Mouse (Mus musculus) midbrain, embryonic 15.5 days (tissue): ENCODE results near the gene Trit1. TPM values are rescaled to one million over a fixed set of nuclear protein-coding genes. Genes with fewer than 3 reads are reported as not detected.
"Not testable (repeated sequence)": the region's sequence is repeated elsewhere in the genome, so short reads cannot be mapped to it uniquely, and the experiment has no call there.

ENCODE experiments used
- ATAC-seq: fragments of 200-750 bp; cut with Nextera tagmentation; replicated peaks from 2 replicates; pipeline ENCODE4 v1.8.0; 2017; ENCODE audit warnings: moderate TSS enrichment
- H3K27ac ChIP-seq: fragments of 300-500 bp; sonication (generic); 2 replicates; pipeline ENCODE4 v1.5.1; 2015; ENCODE audit warnings: mild to moderate bottlenecking, inconsistent platforms
- H3K27me3 ChIP-seq: fragments of 300-500 bp; sonication (generic); replicated peaks from 2 replicates; pipeline ENCODE4 v1.6.1; 2015; ENCODE audit warnings: inconsistent platforms
- H3K36me3 ChIP-seq: fragments of 300-500 bp; sonication (generic); replicated peaks from 2 replicates; pipeline ENCODE4 v1.6.1; 2015; ENCODE audit warnings: inconsistent platforms
- H3K4me1 ChIP-seq: fragments of 300-500 bp; sonication (generic); 2 replicates; pipeline ENCODE4 v1.6.1; 2015; ENCODE audit warnings: inconsistent platforms
- H3K4me2 ChIP-seq: fragments of 300-500 bp; sonication (generic); 2 replicates; pipeline ENCODE4 v1.6.1; 2015; ENCODE audit warnings: inconsistent platforms, mild to moderate bottlenecking, moderate library complexity
- H3K4me3 ChIP-seq: fragments of 300-500 bp; sonication (generic); 2 replicates; pipeline ENCODE4 v1.5.1; 2015; ENCODE audit warnings: mild to moderate bottlenecking, inconsistent platforms
- H3K9ac ChIP-seq: fragments of 300-500 bp; sonication (generic); 2 replicates; pipeline ENCODE4 v1.6.1; 2015; ENCODE audit warnings: mild to moderate bottlenecking, inconsistent platforms
- H3K9me3 ChIP-seq: fragments of 300-500 bp; sonication (generic); 2 replicates; pipeline ENCODE4 v1.6.1; 2016; ENCODE audit warnings: inconsistent platforms
- WGBS: fragments of 180-500 bp; shearing (Covaris S2); methylation state at CpG from one replicate; pipeline ENCODE4 v1.1.7; 2015; ENCODE audit warnings: mixed read lengths; 5-methylcytosine and 5-hydroxymethylcytosine counted together
- polyA plus RNA-seq: library from polyadenylated mRNA; unstranded; fragments of >200 nt; fragmentation: Nextera tagmentation; extraction: Ambion mirVana; gene quantifications from 2 replicates; pipeline ENCODE4 v1.2.1, GENCODE M21; 2015

Trit1 gene
- polyA plus RNA-seq, 1 experiment from 2014 or later = 25.3 TPM

DNA sequence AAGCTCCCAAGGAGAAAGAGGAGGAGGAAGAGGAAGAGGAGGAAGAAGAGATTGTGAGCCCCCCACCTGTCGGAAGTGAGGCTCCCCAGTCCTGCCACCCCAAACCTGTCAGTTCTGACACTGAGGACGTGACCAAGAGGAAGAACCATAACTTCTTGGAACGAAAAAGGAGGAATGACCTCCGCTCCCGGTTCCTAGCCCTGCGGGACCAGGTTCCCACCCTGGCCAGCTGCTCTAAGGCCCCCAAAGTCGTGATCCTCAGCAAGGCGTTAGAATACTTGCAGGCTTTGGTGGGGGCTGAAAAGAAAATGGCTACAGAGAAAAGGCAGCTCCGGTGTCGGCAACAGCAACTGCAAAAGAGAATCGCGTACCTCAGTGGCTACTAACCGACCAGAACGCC is 16.3 kb upstream of the Trit1 start:
- Histone ChIP-seq H3K27ac (peak overlapping the region; percentile 96), H3K4me3 (peak overlapping the region; percentile 88), H3K9me3 (no peaks in the 10 kb centered on the region), H3K4me2 (peak overlapping the region; percentile 72), H3K9ac (peak overlapping the region; percentile 47; the same call in 1 of the 2 replicates), H3K4me1 (peaks cover 48% of the 10 kb centered on the region), H3K36me3 (peaks cover 8% of the 10 kb centered on the region), H3K27me3 (no peaks in the 10 kb centered on the region)
- 24% methylated on average over 14 of the region's 14 CpGs for WGBS
- no peak for ATAC-seq

DNA sequence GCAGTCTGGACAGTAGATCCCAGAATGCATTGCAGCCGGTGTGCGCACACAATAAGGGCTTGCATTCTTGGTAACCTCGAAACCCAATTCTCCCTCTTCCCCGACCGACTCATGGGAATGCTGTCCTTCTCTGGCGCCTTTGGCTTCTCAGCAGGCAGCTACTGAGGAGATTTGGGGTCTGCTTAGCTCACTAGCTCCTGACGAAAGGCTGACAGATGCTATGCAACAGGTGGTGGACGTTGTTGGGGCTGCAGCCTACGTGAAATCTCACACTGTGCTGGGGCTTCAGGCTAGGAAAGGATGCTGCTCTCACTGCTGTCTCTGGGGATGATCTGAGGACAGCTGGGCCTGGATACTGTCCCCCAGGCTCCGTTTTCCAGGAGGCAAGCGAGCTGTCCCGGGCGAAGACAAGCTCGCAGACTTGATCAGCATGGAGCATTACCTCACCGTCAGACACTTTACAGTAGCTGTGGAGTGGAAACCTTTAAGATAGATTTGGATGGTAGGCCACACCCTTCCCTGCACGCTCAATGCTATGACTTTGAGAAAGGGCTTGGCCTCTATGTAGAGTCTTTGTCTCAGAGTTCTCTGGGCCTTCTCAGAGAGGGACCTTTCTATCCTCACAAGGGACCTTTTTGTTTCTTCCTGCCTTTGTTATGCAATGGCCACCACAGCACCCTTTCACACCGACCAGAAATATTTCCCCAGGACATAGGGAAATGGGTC is 15.6 kb upstream of the Trit1 start:
- 21% methylated on average over 17 of the region's 17 CpGs for WGBS
- Histone ChIP-seq H3K9me3 (no peaks in the 10 kb centered on the region), H3K4me1 (peaks cover 50% of the 10 kb centered on the region), H3K27ac (peak overlapping the region; percentile 96; the same call in 1 of the 2 replicates), H3K36me3 (peaks cover 8% of the 10 kb centered on the region), H3K27me3 (no peaks in the 10 kb centered on the region), H3K4me3 (peak overlapping the region; percentile 88; the same call in 1 of the 2 replicates), H3K9ac (no peak overlapping the region), H3K4me2 (peak overlapping the region; percentile 72)
- no peak for ATAC-seq

DNA sequence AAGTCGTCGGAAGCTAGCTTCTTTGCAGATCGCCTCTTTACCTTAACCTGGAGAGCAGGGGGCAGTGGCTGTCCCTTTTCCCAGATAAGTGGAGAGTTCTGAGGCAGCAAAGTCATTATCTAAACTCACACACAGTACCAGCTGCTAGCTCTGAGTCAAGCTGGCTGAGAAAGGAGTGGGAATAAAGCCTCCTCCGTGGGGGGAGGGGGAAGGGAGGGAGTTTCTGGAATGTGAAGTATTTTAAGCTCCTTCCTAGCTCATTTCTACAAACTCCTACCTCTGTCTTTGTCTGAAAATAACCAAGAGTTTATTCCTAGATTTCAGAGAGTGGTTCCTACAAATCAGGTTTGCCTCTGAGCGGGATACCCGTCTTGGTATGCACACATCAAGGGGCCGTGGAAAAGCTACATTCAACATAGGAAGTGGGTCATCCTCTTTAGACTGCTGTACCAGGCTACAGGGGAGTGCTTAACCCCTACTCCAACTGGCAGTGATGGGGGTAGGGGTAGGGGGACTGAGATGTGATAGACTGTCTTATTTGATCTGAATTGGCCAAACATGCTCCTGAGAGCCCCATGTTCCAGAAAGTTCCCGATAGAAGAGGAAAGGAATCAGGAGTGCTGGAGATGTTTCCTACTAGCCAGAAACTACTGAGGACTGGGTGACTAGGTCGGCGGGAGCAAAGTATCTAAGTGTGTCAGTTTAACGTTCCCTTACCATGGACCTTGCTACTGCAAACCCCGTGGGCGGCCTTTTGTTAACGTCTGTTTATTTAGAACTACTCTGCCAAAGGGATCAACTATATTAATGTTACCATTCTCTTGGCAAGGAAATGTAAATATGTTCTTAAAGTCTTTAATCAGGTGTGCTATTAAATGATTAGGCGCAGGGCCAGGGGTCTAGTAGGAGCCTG is 11.1 kb upstream of the Trit1 start:
- H3K27me3 ChIP-seq = no peaks in the 10 kb centered on the region
- no peak overlapping the region for H3K4me2 ChIP-seq
- 33% methylated on average over 15 of the region's 15 CpGs for WGBS
- H3K36me3 ChIP-seq = peaks cover 8% of the 10 kb centered on the region
- H3K27ac ChIP-seq = no peak overlapping the region
- ATAC-seq = no peak
- H3K9me3 ChIP-seq = no peaks in the 10 kb centered on the region
- H3K4me3 ChIP-seq = no peak overlapping the region
- H3K9ac ChIP-seq = no peak overlapping the region
- peaks cover 24% of the 10 kb centered on the region for H3K4me1 ChIP-seq

DNA sequence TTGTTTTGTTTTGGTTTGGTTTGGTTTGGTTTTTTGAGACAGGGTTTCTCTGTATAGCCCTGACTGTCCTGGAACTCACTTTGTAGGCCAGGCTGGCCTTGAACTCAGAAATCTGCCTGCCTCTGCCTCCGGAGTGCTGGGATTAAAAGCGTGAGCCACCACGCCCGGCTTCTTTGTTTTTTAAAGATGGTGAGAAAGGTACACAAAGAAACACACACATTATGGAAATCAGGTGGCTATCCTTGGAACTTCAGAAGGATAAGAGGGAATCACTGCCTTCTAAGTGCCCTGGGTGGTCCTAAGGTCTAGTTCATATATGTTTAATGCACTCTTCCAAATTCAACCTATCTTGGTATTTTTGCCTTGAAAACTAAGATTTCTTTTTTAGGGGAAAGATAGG is 3.9 kb upstream of the Trit1 start:
- H3K36me3 ChIP-seq, H3K27me3 ChIP-seq, ATAC-seq, H3K4me3 ChIP-seq, H3K9me3 ChIP-seq: not testable (repeated sequence)
- 89% methylated on average over 4 of the region's 4 CpGs for WGBS
- H3K9ac ChIP-seq = 0 out of 2 replicates have a peak overlapping the region, but pooled peaks have one; percentile 17
- H3K4me1 ChIP-seq = peaks cover 40% of the 10 kb centered on the region
- peak overlapping the region; percentile 47 for H3K4me2 ChIP-seq
- peak overlapping the region; percentile 98 for H3K27ac ChIP-seq

DNA sequence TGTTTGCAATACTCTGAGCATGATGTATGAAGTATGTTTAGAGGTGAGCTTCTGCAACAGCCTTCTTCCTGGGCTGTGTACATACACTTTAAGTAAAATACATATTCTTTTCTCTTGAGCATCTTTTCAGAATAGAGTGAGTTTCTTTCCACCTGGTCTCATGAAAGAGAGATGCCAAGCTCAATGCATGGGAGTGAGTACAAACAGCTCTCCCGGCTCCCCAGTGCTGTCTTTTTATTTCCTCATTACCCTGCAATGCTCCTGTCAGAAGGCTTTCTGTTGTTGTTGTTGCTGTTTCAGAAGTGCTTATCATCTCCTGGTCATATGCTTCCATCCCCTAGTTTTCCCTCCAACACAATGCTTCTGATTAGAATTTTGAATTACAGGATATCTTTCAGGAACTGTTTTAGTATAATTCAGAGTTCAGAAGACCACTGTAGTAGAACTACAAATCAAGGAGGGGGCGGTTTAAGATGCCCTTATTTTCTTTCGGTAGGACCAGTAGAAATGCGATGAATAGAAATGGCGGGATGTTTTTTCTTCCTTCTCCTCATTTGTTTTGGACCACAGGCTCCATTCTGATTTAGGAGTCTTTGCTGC is 3.0 kb upstream of the Trit1 start:
- WGBS = 5% methylated on average over 5 of the region's 5 CpGs
- H3K4me3 ChIP-seq = peak overlapping the region; percentile 6; the same call in 1 of the 2 replicates

DNA sequence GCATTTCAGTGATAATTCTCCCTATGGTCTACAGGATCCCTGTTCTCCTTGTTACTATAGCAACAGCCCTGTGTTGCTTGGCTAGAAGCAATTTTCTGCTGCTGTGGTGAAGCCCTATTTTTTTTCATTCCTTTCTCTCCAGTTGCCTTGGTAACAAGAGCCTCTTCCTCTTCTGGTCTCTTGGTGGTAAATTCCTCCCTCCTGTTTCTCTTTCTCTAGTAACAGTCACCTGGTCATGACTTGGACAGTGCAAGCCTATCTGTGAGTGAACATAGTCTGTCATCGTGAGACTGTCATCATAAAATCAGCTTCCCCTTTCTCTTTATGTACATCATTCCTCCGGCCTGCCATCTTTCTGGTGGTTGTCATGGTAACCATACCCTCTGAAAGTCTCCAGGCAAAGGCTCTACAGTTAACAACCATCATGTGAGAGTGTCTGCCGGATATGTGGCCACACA is 2.4 kb upstream of the Trit1 start:
- Histone ChIP-seq H3K4me3 (0 out of 2 replicates have a peak overlapping the region, but pooled peaks have one; percentile 9), H3K4me2 (peak overlapping the region; percentile 47), H3K9me3 (no peaks in the 10 kb centered on the region), H3K9ac (no peak overlapping the region), H3K36me3 (no peaks in the 10 kb centered on the region), H3K27ac (peak overlapping the region; percentile 98), H3K27me3 (no peaks in the 10 kb centered on the region), H3K4me1 (peaks cover 54% of the 10 kb centered on the region)
- 4% methylated on average over 3 of the region's 3 CpGs for WGBS
- ATAC-seq = peak; percentile 85

More for the DNA sequence above, 3.0 kb upstream of the Trit1 start:
- Histone ChIP-seq H3K27me3 (no peaks in the 10 kb centered on the region), H3K4me1 (peaks cover 50% of the 10 kb centered on the region), H3K9me3 (no peaks in the 10 kb centered on the region), H3K4me2 (peak overlapping the region; percentile 47), H3K27ac (peak overlapping the region; percentile 98), H3K36me3 (no peaks in the 10 kb centered on the region), H3K9ac (peak overlapping the region; percentile 17; the same call in 1 of the 2 replicates)
- ATAC-seq = peak; percentile 2; the same call in 1 of the 2 replicates

DNA sequence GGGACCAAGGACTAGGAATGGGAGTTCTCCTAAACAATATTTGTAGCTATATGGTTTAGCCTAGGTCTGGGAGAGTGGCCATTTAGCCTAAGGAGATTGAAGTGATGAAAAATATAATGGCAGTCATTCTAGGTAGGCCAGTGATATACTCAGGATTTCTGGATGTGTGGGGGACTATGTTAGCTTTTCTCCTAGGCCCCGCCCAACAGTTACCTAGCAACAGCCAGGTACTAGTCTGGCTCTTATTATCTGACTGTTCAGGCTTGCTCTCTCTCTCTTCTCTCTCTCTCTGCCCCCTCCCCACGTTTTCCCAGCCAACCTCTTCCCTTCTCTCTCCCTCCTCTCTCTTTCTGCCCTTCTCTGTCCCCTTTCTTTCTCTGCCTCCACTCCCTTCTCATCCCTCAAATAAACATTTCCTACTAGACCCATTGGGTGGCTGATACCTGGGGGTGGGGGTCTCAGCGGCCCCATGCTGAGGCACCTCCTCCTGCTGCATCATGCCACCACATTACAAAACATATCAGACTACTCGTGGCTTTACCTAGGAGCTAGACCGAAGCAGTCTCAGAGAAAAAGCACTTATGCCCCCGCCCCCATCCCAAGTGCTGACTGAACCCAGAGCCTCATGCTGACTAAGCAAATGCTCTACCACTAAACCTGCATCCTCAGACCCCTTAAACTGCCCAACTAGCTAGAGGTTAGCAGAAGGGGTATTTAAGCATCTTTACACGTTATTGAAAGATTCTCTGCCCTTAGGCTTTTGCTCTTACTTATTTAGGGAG is 1.7 kb upstream of the Trit1 start:
- 15% methylated on average over 7 of the region's 7 CpGs for WGBS
- Histone ChIP-seq H3K9me3 (no peaks in the 10 kb centered on the region), H3K4me3 (0 out of 2 replicates have a peak overlapping the region, but pooled peaks have one; percentile 9)

DNA sequence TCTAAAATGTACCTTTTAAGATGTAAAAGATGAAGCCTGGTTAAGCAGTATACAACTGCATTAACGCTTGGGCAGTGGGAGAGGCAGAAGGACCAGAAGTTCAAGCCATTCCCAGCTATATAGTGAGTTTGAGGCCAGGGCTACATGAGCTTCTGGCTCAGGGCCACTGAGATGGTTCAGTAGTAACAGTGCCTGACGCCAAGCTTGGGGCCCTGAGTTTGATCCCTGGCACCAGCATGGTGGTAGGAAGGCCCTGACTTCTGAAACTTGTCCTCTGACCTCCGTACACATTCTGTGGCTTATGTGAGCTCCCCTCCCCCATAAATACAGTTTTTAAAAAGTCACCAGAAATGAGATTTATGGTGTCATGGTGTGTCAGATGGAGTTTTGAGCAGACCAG is 5.2 kb downstream of the Trit1 start:
- 95% methylated on average over 3 of the region's 3 CpGs for WGBS

More for the DNA sequence above, 1.7 kb upstream of the Trit1 start:
- Histone ChIP-seq H3K27me3 (no peaks in the 10 kb centered on the region), H3K9ac (no peak overlapping the region; the same call in 1 of the 2 replicates), H3K4me1 (peaks cover 60% of the 10 kb centered on the region), H3K4me2 (peak overlapping the region; percentile 47), H3K36me3 (no peaks in the 10 kb centered on the region), H3K27ac (peak overlapping the region; percentile 98)
- ATAC-seq = peak; percentile 71

DNA sequence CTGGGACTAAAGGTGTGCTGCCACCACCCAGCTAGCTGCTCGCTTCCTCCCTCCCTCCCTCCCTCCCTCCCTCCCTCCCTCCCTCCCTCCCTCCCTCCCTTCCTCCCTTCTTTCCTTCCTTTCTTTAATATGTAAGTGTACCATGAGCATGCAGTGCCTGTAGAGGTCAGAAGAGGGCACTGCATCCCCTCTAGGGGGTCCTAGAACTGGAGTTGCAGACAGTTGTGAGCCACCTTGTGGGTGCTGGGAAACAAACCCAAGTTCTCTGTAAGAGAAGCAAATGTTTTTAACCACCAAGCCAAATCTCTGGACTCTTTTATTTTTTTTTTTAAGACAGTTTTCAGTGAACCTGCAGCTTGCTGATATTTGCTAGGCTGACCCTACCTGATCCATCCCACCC is 6.5 kb downstream of the Trit1 start:
- Histone ChIP-seq H3K4me2 (no peak overlapping the region), H3K27ac (no peak overlapping the region), H3K27me3 (no peaks in the 10 kb centered on the region), H3K9ac (no peak overlapping the region), H3K36me3 (0 out of 2 replicates have a peak, but pooled peaks cover 4% of the 10 kb centered on the region), H3K4me1 (peaks cover 31% of the 10 kb centered on the region), H3K9me3 (no peaks in the 10 kb centered on the region), H3K4me3 (no peak overlapping the region)
- no peak for ATAC-seq
- WGBS = 100% methylated on average over 1 of the region's 1 CpGs

More for the DNA sequence above, 5.2 kb downstream of the Trit1 start:
- Histone ChIP-seq H3K9me3 (no peaks in the 10 kb centered on the region), H3K9ac (no peak overlapping the region), H3K36me3 (no peaks in the 10 kb centered on the region), H3K4me1 (peaks cover 39% of the 10 kb centered on the region), H3K4me2 (no peak overlapping the region), H3K27ac (no peak overlapping the region), H3K4me3 (no peak overlapping the region), H3K27me3 (no peaks in the 10 kb centered on the region)
- no peak for ATAC-seq

DNA sequence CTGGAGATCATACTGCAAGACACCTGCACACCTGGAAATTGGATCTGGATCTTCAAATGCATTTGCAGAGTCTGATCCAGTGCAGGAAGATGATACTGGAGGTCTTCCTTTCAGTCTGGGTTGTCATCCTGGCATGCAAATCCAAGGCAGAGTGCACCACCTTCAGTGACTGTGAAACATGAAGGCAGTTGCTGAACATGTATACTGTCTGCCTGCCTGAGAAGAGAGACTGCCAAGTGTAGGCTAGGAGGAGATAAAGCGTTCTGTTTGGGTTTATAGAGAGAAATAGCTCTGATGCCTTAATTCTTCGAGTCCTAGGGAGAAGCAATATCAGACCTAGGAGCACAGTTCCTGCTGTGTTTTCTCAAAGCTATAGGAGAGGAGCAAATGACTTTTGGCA is 9.0 kb downstream of the Trit1 start:
- Histone ChIP-seq H3K4me2 (no peak overlapping the region), H3K4me1 (peaks cover 15% of the 10 kb centered on the region), H3K27me3 (no peaks in the 10 kb centered on the region), H3K4me3 (no peak overlapping the region), H3K9ac (no peak overlapping the region), H3K9me3 (no peaks in the 10 kb centered on the region), H3K36me3 (peaks cover 4% of the 10 kb centered on the region; the same call in 1 of the 2 replicates), H3K27ac (0 out of 2 replicates have a peak overlapping the region, but pooled peaks have one; percentile 10)
- WGBS = 78% methylated on average over 2 of the region's 2 CpGs
- no peak for ATAC-seq

DNA sequence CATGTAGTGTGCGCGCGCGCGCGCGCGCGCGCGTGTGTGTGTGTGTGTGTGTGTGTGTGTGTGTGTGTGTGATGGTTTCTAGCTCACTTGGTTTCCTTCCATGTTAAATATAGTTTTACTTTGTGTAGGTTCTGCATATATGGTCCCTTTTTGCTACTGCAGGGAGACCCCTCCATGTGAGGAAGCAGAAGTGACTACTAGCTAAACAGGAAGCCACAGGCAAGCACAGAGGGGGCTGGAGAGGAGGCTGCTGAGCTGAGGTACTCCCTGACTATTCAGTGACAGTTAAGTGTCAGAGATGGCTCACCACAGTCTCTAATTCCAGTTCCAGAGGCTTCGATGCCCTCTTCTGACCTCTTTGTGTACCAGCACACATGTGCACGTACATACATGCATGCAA is 9.8 kb downstream of the Trit1 start:
- no peak for ATAC-seq
- no peak overlapping the region for H3K9ac ChIP-seq
- 93% methylated on average over 13 of the region's 13 CpGs for WGBS
- H3K27ac ChIP-seq = no peak overlapping the region
- no peak overlapping the region for H3K4me2 ChIP-seq
- H3K4me3 ChIP-seq = no peak overlapping the region
- peaks cover 10% of the 10 kb centered on the region for H3K4me1 ChIP-seq
- no peaks in the 10 kb centered on the region for H3K27me3 ChIP-seq
- H3K9me3 ChIP-seq = no peaks in the 10 kb centered on the region
- H3K36me3 ChIP-seq = peaks cover 4% of the 10 kb centered on the region; the same call in 1 of the 2 replicates
